Mouse (Mus musculus): ENCODE data around the gene Suco. TPM values are rescaled to one million over a fixed set of nuclear protein-coding genes. Genes with fewer than 3 reads are reported as not detected.

Gene Suco
- polyA plus RNA-seq, 1 experiment from 2014 or later = 15.1 TPM

GRCm38 (mm10) chr1:161771293-161771692 is 105.2 kb downstream of the Suco start:
- H3K27ac ChIP-seq (replicated peaks) = no peak overlapping the region
- no peak overlapping the region for H3K9ac ChIP-seq
- H3K4me1 ChIP-seq (replicated peaks) = no peaks in the 10 kb centered on the region
- no peaks in the 10 kb centered on the region for H3K9me3 ChIP-seq
- no peak overlapping the region for H3K4me3 ChIP-seq
- H3K4me2 ChIP-seq = no peak overlapping the region
- no peaks in the 10 kb centered on the region for H3K36me3 ChIP-seq
- no peak for ATAC-seq (ENCODE audit: low FRiP score, low read depth)
- H3K27me3 ChIP-seq = no peaks in the 10 kb centered on the region
- 83% methylated on average over 2 of the region's 2 CpGs for WGBS

GRCm38 (mm10) chr1:161769329-161769728 is 107.2 kb downstream of the Suco start:
- H3K27me3 ChIP-seq = no peaks in the 10 kb centered on the region
- no peak overlapping the region for H3K9ac ChIP-seq
- no peak for ATAC-seq (ENCODE audit: low FRiP score, low read depth)
- no peak overlapping the region for H3K27ac ChIP-seq (replicated peaks)
- H3K4me2 ChIP-seq = no peak overlapping the region
- no peak overlapping the region for H3K4me3 ChIP-seq
- no peaks in the 10 kb centered on the region for H3K36me3 ChIP-seq
- H3K4me1 ChIP-seq (replicated peaks) = no peaks in the 10 kb centered on the region
- 98% methylated on average over 1 of the region's 1 CpGs for WGBS
- H3K9me3 ChIP-seq = no peaks in the 10 kb centered on the region

GRCm38 (mm10) chr1:161767101-161767524 is 109.4 kb downstream of the Suco start:
- Histone ChIP-seq H3K36me3 (no peaks in the 10 kb centered on the region), H3K9ac (no peak overlapping the region), H3K27me3 (no peaks in the 10 kb centered on the region), H3K27ac (replicated peaks) (no peak overlapping the region), H3K9me3 (no peaks in the 10 kb centered on the region), H3K4me1 (replicated peaks) (no peaks in the 10 kb centered on the region), H3K4me2 (no peak overlapping the region), H3K4me3 (no peak overlapping the region)
- ATAC-seq (ENCODE audit: low FRiP score, low read depth) = no peak
- 76% methylated on average over 12 of the region's 12 CpGs for WGBS

GRCm38 (mm10) chr1:161766656-161767055 is 109.8 kb downstream of the Suco start:
- Histone ChIP-seq H3K4me3 (no peak overlapping the region), H3K27ac (replicated peaks) (no peak overlapping the region), H3K9ac (no peak overlapping the region), H3K9me3 (no peaks in the 10 kb centered on the region), H3K4me1 (replicated peaks) (no peaks in the 10 kb centered on the region), H3K36me3 (no peaks in the 10 kb centered on the region), H3K27me3 (no peaks in the 10 kb centered on the region), H3K4me2 (no peak overlapping the region)
- ATAC-seq (ENCODE audit: low FRiP score, low read depth) = no peak
- 57% methylated on average over 5 of the region's 5 CpGs for WGBS

Other genes starting within 250 kb of the Suco start
- gene Fasl, start 88.2 kb downstream of the Suco start, polyA plus RNA-seq (2015; fragmentation: Nextera tagmentation; extraction: Ambion mirVana) = 0.30 and 0.31 TPM in 2 replicates
- gene Pigc, start 92.5 kb upstream of the Suco start, polyA plus RNA-seq (2015; fragmentation: Nextera tagmentation; extraction: Ambion mirVana) = 35.4 and 36.6 TPM in 2 replicates
- gene 4930558K02Rik, start 103.0 kb upstream of the Suco start, polyA plus RNA-seq (2015; fragmentation: Nextera tagmentation; extraction: Ambion mirVana) = 0.16 and 0.25 TPM in 2 replicates

All from hindbrain, embryonic 15.5 days (tissue).